29 mouse cellular contexts compared by ENCODE assay signal in the genomic region with DNA sequence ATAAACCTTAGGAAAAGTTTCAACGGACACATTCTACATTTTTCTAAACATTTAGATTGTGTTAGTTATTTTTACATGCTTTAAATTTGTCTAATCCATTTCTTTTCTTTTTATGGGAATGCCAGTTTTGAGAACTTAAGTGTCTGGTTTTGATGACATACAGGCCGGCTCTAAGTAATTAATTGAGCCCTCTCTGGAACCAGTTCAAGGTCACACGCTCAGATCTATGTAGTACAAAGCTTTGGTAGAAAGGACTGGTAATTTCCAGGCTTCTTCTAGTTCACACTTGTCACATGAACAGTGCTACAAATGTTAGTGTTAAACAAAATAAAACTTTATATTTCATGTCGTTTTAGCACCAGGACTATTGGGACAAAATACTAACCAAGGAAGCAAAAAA. TPM values are rescaled to one million over a fixed set of nuclear protein-coding genes. Genes with fewer than 3 reads are reported as not detected.
"Had no signal": no experiment of that assay in that cellular context is flagged by ENCODE, and none has a peak within 500 bp of the region (broad histone marks: within the 10 kb centered on the region; RNA-seq: fewer than 3 reads in every experiment).

No protein-coding gene starts in this region.

- H3K27ac ChIP-seq: kidney, embryonic 15.5 days; left cerebral cortex, adult 2 months; liver, embryonic 13.5 days; lung, embryonic 15.5 days had no signal

- H3K9me3 ChIP-seq: kidney, embryonic 15.5 days; liver, embryonic 13.5 days; lung, embryonic 15.5 days had no signal

- H3K4me2 ChIP-seq: kidney, embryonic 15.5 days; liver, embryonic 13.5 days; lung, embryonic 15.5 days; midbrain, embryonic 11.5 days had no signal

- DNase-seq: kidney, adult 8-10 months; kidney, postnatal 25 days; layer of hippocampus, postnatal 36 days; liver, embryonic 13.5 days; lung, postnatal 4 days; midbrain, embryonic 14.5 days; thymus, adult 18-20 months; thymus, postnatal 36 days had no signal

- H3K36me3 ChIP-seq: kidney, embryonic 15.5 days; liver, embryonic 13.5 days; lung, embryonic 15.5 days had no signal

- H3K9ac ChIP-seq: kidney, embryonic 15.5 days; liver, embryonic 13.5 days; lung, embryonic 15.5 days had no signal

- H3K27me3 ChIP-seq: liver, embryonic 13.5 days; lung, embryonic 15.5 days had no signal

- H3K4me3 ChIP-seq: kidney, embryonic 15.5 days; left cerebral cortex, adult 2 months; liver, embryonic 13.5 days; lung, embryonic 15.5 days had no signal

- ATAC-seq: intestine, postnatal 0 days had no signal

RNA-seq across cellular contexts. Expression of a gene that starts 25.6 kb away (rescaled TPM):
- total RNA-seq: liver, adult 2 months; megakaryocyte progenitor cell, adult 5-6 weeks; megakaryocyte-erythroid progenitor cell, adult 5-6 weeks had no signal
- polyA plus RNA-seq: liver, adult 2 months; liver, embryonic 13.5 days; liver, embryonic 16.5 days; spleen, adult 2 months had no signal

RNA-seq across cellular contexts. Expression of a gene that starts 33.3 kb away (rescaled TPM):
- total RNA-seq: megakaryocyte progenitor cell, adult 5-6 weeks; megakaryocyte-erythroid progenitor cell, adult 5-6 weeks had no signal

RNA-seq across cellular contexts. Expression of a gene that starts 51.3 kb away (rescaled TPM):
- total RNA-seq: layer of hippocampus, adult 8-10 months; layer of hippocampus, postnatal 10 days; layer of hippocampus, postnatal 36 days; left cerebral cortex, adult 2 months; left cerebral cortex, postnatal 10 days; left cerebral cortex, postnatal 36 days; megakaryocyte progenitor cell, adult 5-6 weeks; megakaryocyte-erythroid progenitor cell, adult 5-6 weeks; midbrain, postnatal 0 days had no signal
- polyA plus RNA-seq: limb, embryonic 11.5 days; limb, embryonic 14.5 days; lung, embryonic 15.5 days; midbrain, embryonic 11.5 days; midbrain, embryonic 14.5 days; midbrain, postnatal 0 days; neural tube, embryonic 11.5 days; neural tube, embryonic 14.5 days; small intestine, adult 2 months; testis, adult 2 months had no signal
